Mouse (Mus musculus) frontal cortex, adult (tissue): ENCODE results near the gene Stab1.

Experiments used
- ATAC-seq: cut with Nextera tagmentation; 2 replicates; pipeline ENCODE4 v1.9.2; 2017; ENCODE audit warnings: mild to moderate bottlenecking, moderate library complexity, mixed read lengths; ENCODE audit not compliant: low TSS enrichment

Gene Stab1

DNA sequence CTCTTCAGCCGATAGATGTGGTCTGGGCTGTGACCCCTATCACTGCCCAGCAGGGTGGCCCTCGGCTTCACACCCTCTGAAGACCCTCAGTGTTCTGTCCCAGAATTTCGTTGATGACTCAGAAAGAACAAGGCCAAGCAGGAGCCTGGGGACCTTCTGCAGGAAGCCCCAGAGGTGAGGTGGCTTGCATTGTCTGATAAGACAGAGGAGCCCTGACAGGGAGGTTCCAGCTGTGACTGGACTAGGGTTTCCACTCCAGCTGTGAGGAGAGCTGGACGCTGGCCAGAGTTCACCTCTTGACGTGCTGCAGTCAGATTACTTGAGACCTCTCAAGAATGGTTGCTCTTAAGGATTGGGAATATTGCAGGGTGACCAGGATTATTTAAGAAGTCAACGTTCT, 36.4 kb downstream of the Stab1 start:
- ATAC-seq, result no peak

DNA sequence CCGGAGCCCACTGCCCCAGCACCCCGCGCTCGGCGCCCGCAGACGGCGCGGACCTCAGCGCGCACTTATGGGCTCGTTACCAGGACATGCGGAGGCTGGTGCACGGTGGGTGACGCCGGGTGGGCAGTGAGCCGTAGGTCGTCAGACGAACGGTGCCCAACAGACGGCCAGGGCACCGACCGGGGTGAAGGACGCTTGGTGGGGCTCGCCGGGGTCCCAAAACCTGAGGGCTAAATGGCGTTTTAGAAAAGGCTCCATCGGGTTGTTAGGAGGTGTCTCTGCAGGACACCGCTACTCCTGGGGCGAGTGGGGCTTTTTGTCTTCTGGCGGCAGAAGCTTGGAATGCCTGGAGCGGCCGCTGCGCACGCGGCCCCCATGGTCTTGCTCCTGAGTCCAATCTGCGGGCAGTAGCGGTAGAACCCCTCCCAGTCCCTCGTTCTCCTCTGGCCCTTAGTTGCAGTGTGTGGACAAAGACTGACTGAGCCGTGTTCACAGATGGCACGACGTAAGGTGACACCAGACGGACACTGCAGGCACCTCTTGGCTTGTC, 37.1 kb downstream of the Stab1 start:
- no peak for ATAC-seq

GRCm38 (mm10) chr14:31130236-31131220, 37.9 kb downstream of the Stab1 start, which contains the start of gene Nt5dc2:
Nt5dc2 (plus strand) TSS chr14:31131053.
- ATAC-seq, result no peak

DNA sequence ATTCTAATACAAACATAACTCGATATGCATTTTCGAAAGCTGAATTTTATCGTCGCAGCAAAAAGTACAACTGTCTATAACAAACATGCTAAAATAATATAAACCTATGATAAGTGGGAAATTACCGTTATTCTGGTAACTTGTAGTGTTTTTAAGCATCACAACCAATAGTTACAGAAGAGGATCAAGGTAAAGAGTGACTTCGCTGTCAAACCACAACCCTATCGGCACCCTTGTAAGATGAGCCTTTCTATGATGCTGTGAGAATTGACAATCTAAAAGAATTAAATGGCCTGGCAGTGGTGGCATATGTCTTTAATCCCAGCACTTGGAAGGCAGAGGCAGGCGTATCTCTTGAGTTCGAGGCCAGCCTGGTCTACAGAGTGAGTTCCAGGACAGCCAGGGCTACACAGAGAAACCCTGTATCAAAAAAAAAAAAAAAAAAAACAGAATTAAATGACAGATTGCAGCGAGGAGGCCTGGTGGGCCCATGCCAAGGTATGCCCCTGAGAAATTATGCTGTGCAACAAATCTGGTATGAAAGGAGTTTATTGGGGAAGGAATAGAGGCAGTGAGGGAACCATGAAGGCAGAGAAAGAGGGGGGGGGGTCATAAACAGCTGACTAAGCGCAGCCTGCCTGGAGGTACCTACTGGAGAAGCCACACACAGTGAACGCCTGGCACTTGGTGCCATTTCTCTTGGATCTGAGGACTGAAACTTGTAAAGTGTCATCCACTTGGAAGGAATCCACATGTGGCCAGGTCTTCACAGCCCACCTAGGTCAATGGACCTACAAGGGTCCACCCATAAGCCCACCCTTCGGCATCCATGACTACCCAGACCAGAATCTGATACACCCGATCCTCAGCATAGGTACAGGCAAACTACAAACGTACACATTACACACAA, 38.9 kb downstream of the Stab1 start:
- no peak for ATAC-seq

DNA sequence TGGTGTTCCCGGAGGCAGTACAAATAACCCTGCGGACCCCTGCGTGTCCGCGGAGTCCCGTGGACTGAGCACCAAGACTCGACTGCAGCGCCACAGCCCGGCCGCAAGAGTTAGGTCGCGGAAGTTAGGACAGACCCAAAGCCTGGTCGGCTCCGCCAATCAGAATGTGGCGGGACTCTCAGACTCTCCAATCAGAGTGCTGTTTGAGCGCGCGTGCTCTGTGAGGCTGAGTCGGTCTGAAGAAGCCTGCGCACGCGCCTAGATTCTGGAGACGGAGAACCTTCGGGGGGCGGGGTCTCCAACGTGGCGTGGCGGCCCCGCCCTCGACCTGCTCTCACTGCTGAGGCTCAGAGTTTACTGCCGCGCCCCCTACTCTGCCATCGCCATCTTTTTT, 39.6 kb downstream of the Stab1 start, which contains the start of gene Smim4:
TSS of gene Smim4 (minus strand) at position 131 of the 394 bp plus-strand sequence.
- ATAC-seq, result peak; percentile 96

GRCm38 (mm10) chr14:31128101-31128825, 40.2 kb downstream of the Stab1 start:
- ATAC-seq, result 0 out of 2 replicates have a peak, but pooled peaks have one; percentile 18

- no peak for ATAC-seq
These were observed 41.6 kb downstream of the Stab1 start for GRCm38 (mm10) chr14:31126826-31127225.

GRCm38 (mm10) chr14:31125106-31126075, 43.0 kb downstream of the Stab1 start:
- ATAC-seq, result no peak

DNA sequence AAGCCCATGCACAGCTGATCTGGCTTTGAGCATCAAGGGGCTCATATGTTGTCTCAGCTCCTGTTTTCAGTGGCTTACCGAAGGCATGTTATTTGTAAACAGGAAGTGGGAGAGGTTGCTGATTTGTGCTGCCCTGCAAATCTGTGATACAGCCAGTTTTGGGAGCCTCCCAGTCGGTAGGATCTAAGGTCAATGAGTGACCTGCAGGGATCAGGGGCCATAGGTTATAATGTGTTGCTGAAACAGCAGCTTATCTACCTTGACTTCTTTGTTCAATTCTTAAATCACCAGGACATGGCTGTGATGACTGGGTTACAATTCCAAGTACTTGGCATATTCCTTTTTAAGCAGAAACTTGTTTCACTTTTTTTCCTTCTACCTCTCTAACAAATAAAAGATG, 52.9 kb downstream of the Stab1 start:
- no peak for ATAC-seq

GRCm38 (mm10) chr14:31114011-31114410, 54.4 kb downstream of the Stab1 start:
- ATAC-seq, result no peak

GRCm38 (mm10) chr14:31112187-31112586, 56.3 kb downstream of the Stab1 start:
- no peak for ATAC-seq

DNA sequence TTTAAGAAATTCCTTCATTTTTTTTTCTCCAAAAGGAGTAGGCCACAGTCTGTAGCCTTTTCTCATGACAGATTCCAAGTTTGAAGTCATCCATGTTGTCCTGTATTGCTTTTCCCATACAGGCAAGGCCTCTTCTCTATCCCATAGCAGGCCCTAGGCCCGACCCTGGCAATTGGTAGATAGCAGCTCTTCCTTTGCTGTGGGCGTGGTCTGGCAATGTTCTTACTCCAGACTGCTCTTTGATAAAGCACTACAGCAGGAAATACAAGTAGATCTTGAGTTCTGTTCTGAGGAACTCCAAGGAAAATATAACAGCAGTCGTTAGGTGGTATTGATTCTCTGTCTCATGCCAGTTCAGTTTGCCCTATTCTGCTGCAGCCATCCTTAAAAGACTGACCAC, 57.8 kb downstream of the Stab1 start:
- ATAC-seq, result no peak

DNA sequence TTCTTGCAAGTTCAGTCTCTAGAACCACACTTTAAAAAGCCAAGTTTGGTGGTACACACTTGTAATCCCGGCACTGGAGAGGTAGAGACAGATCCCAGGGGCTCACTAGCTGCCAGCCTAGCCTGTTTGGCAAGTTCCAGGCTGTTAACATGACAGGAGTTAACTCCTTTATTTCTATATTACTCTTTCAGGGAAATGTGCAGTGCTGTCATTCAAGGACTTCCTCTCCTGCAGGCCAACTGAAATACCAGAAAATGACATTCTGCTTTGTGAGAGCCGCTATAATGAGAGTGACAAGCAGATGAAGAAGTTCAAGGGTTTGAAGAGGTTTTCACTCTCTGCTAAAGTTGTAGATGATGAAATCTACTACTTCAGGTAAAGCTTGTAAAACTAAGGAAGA, 63.3 kb downstream of the Stab1 start:
- no peak for ATAC-seq

- no peak for ATAC-seq
These were observed 78.5 kb downstream of the Stab1 start for GRCm38 (mm10) chr14:31089918-31090317.
